Mouse (Mus musculus) limb, embryonic 12.5 days (tissue): ENCODE measurements at regions not wholly inside any gene's neighbourhood (a gene's known extent, or its start where the extent isn't known, plus 50 kb on each side); places are given as distances from the start of the nearest gene placed in this dataset.
"Not testable (repeated sequence)": the region's sequence is repeated elsewhere in the genome, so short reads cannot be mapped to it uniquely, and the experiment has no call there.

ENCODE experiments used
- ATAC-seq: fragments of 200-750 bp; cut with Nextera tagmentation; 2 replicates; pipeline ENCODE4 v1.8.0; 2017; ENCODE audit warnings: low read depth, moderate TSS enrichment; ENCODE audit not compliant: insufficient number of reproducible peaks, insufficient read depth, low FRiP score, low TSS enrichment
- H3K27ac ChIP-seq: fragments of 300-500 bp; sonication (generic); 2 replicates; pipeline ENCODE4 v1.5.1; 2016; ENCODE audit warnings: mild to moderate bottlenecking, moderate library complexity
- H3K27me3 ChIP-seq: fragments of 300-500 bp; sonication (generic); 2 replicates; pipeline ENCODE4 v1.6.1; 2016; ENCODE audit warnings: mild to moderate bottlenecking, moderate library complexity
- H3K36me3 ChIP-seq: fragments of 300-500 bp; sonication (generic); 2 replicates; pipeline ENCODE4 v1.6.1; 2016; ENCODE audit warnings: mild to moderate bottlenecking, moderate library complexity
- H3K4me1 ChIP-seq: fragments of 300-500 bp; sonication (generic); replicated peaks from 2 replicates; pipeline ENCODE4 v1.6.1; 2016
- H3K4me2 ChIP-seq: fragments of 300-500 bp; sonication (generic); 2 replicates; pipeline ENCODE4 v1.6.1; 2016; ENCODE audit warnings: mild to moderate bottlenecking, moderate library complexity
- H3K4me3 ChIP-seq: fragments of 300-500 bp; sonication (generic); replicated peaks from 2 replicates; pipeline ENCODE4 v1.5.1; 2016; ENCODE audit warnings: mild to moderate bottlenecking
- H3K9ac ChIP-seq: fragments of 300-500 bp; sonication (generic); replicated peaks from 2 replicates; pipeline ENCODE4 v1.6.1; 2016; ENCODE audit warnings: mild to moderate bottlenecking, moderate library complexity
- H3K9me3 ChIP-seq: fragments of 300-500 bp; sonication (generic); 2 replicates; pipeline ENCODE4 v1.6.1; 2016; ENCODE audit warnings: mild to moderate bottlenecking, moderate library complexity
- WGBS: fragments of 180-500 bp; shearing (Covaris S2); methylation state at CpG from one replicate; pipeline ENCODE4 v1.1.7; 2016; 5-methylcytosine and 5-hydroxymethylcytosine counted together

- no peak overlapping the region for H3K9ac ChIP-seq
- no peak overlapping the region for H3K4me3 ChIP-seq
- H3K4me2 ChIP-seq: no peak overlapping the region
- H3K27me3 ChIP-seq: no peaks in the 10 kb centered on the region
- no peaks in the 10 kb centered on the region for H3K9me3 ChIP-seq
- no peak for ATAC-seq
- no peak overlapping the region for H3K27ac ChIP-seq
- no peaks in the 10 kb centered on the region for H3K36me3 ChIP-seq
- H3K4me1 ChIP-seq: no peaks in the 10 kb centered on the region
- WGBS: 45% methylated on average over 2 of the region's 2 CpGs
These were observed 1078.6 kb upstream of the Sel1l start for GRCm38 (mm10) chr12:92927591-92927990.

- Histone ChIP-seq H3K27me3 (no peaks in the 10 kb centered on the region), H3K9ac (no peak overlapping the region), H3K9me3 (no peaks in the 10 kb centered on the region), H3K4me1 (no peaks in the 10 kb centered on the region), H3K4me3 (no peak overlapping the region), H3K27ac (no peak overlapping the region), H3K36me3 (no peaks in the 10 kb centered on the region), H3K4me2 (no peak overlapping the region)
- ATAC-seq: no peak
- WGBS: 25% methylated on average over 1 of the region's 1 CpGs
These were observed 1078.0 kb upstream of the Sel1l start for GRCm38 (mm10) chr12:92926942-92927341.

- 84% methylated on average over 3 of the region's 3 CpGs for WGBS
- H3K27ac ChIP-seq: no peak overlapping the region
- H3K4me1 ChIP-seq: no peaks in the 10 kb centered on the region
These were observed 1071.0 kb upstream of the Sel1l start for GRCm38 (mm10) chr12:92919920-92920319.

GRCm38 (mm10) chr12:92916267-92916666 lies 1067.3 kb upstream of the Sel1l start:
- no peak for ATAC-seq
- H3K9me3 ChIP-seq: no peaks in the 10 kb centered on the region
- no peaks in the 10 kb centered on the region for H3K36me3 ChIP-seq
- no peak overlapping the region for H3K9ac ChIP-seq
- no peak overlapping the region for H3K4me3 ChIP-seq
- no peaks in the 10 kb centered on the region for H3K27me3 ChIP-seq
- no peak overlapping the region for H3K27ac ChIP-seq
- H3K4me2 ChIP-seq: no peak overlapping the region
- WGBS: 82% methylated on average over 3 of the region's 3 CpGs
- no peaks in the 10 kb centered on the region for H3K4me1 ChIP-seq

More at GRCm38 (mm10) chr12:92919920-92920319, 1071.0 kb upstream of the Sel1l start:
- no peak for ATAC-seq
- no peak overlapping the region for H3K9ac ChIP-seq
- H3K36me3 ChIP-seq: no peaks in the 10 kb centered on the region
- no peak overlapping the region for H3K4me3 ChIP-seq
- no peaks in the 10 kb centered on the region for H3K9me3 ChIP-seq
- H3K4me2 ChIP-seq: no peak overlapping the region
- no peaks in the 10 kb centered on the region for H3K27me3 ChIP-seq

GRCm38 (mm10) chr12:92915776-92916175 lies 1066.8 kb upstream of the Sel1l start:
- Histone ChIP-seq H3K27ac (no peak overlapping the region), H3K36me3 (no peaks in the 10 kb centered on the region), H3K9me3 (no peaks in the 10 kb centered on the region), H3K9ac (no peak overlapping the region), H3K4me1 (no peaks in the 10 kb centered on the region), H3K4me3 (no peak overlapping the region), H3K27me3 (no peaks in the 10 kb centered on the region), H3K4me2 (no peak overlapping the region)
- ATAC-seq: no peak

GRCm38 (mm10) chr12:92915203-92915602 lies 1066.2 kb upstream of the Sel1l start:
- no peak for ATAC-seq
- Histone ChIP-seq H3K9ac (no peak overlapping the region), H3K4me1 (no peaks in the 10 kb centered on the region), H3K36me3 (no peaks in the 10 kb centered on the region), H3K9me3 (no peaks in the 10 kb centered on the region), H3K4me3 (no peak overlapping the region), H3K4me2 (no peak overlapping the region), H3K27me3 (no peaks in the 10 kb centered on the region), H3K27ac (no peak overlapping the region)
- WGBS: 86% methylated on average over 1 of the region's 1 CpGs

- no peak overlapping the region for H3K27ac ChIP-seq
- no peak for ATAC-seq
- H3K9me3 ChIP-seq: no peaks in the 10 kb centered on the region
- no peak overlapping the region for H3K4me2 ChIP-seq
- no peak overlapping the region for H3K4me3 ChIP-seq
- H3K36me3 ChIP-seq: no peaks in the 10 kb centered on the region
- H3K9ac ChIP-seq: no peak overlapping the region
- H3K4me1 ChIP-seq: no peaks in the 10 kb centered on the region
- WGBS: 82% methylated on average over 2 of the region's 2 CpGs
- no peaks in the 10 kb centered on the region for H3K27me3 ChIP-seq
These were observed 1055.4 kb upstream of the Sel1l start for GRCm38 (mm10) chr12:92904382-92904781.

GRCm38 (mm10) chr12:92892315-92892714 lies 1043.4 kb upstream of the Sel1l start:
- H3K9ac ChIP-seq: no peak overlapping the region
- H3K36me3 ChIP-seq: no peaks in the 10 kb centered on the region
- ATAC-seq: no peak
- H3K4me1 ChIP-seq: no peaks in the 10 kb centered on the region
- no peaks in the 10 kb centered on the region for H3K27me3 ChIP-seq
- H3K4me2 ChIP-seq: no peak overlapping the region
- 0 out of 2 replicates have a peak, but pooled peaks cover 5% of the 10 kb centered on the region for H3K9me3 ChIP-seq
- WGBS: 95% methylated on average over 7 of the region's 9 CpGs
- no peak overlapping the region for H3K4me3 ChIP-seq
- H3K27ac ChIP-seq: no peak overlapping the region

GRCm38 (mm10) chr12:92891663-92892062 lies 1042.7 kb upstream of the Sel1l start:
- not testable (repeated sequence) for H3K36me3 ChIP-seq
- no CpG with 5 or more reads among the region's 8 CpGs for WGBS

GRCm38 (mm10) chr12:92891126-92891525 lies 1042.2 kb upstream of the Sel1l start:
- not testable (repeated sequence) for ATAC-seq, H3K9ac ChIP-seq, H3K27me3 ChIP-seq, H3K9me3 ChIP-seq, H3K4me1 ChIP-seq, H3K4me2 ChIP-seq, H3K4me3 ChIP-seq, H3K27ac ChIP-seq, H3K36me3 ChIP-seq
- WGBS: over 99% methylated on average over 7 of the region's 9 CpGs

More at GRCm38 (mm10) chr12:92891663-92892062, 1042.7 kb upstream of the Sel1l start:
- not testable (repeated sequence) for H3K4me1 ChIP-seq, H3K9me3 ChIP-seq, H3K4me2 ChIP-seq, H3K4me3 ChIP-seq, H3K9ac ChIP-seq, H3K27me3 ChIP-seq, H3K27ac ChIP-seq, ATAC-seq

- Histone ChIP-seq H3K4me1 (no peaks in the 10 kb centered on the region), H3K9ac (no peak overlapping the region), H3K27me3 (no peaks in the 10 kb centered on the region), H3K36me3 (no peaks in the 10 kb centered on the region), H3K4me2 (no peak overlapping the region), H3K4me3 (no peak overlapping the region), H3K27ac (no peak overlapping the region), H3K9me3 (0 out of 2 replicates have a peak, but pooled peaks cover 5% of the 10 kb centered on the region)
- ATAC-seq: no peak
- 84% methylated on average over 3 of the region's 3 CpGs for WGBS
These were observed 1038.8 kb upstream of the Sel1l start for GRCm38 (mm10) chr12:92887747-92888146.

- not testable (repeated sequence) for ATAC-seq, H3K9me3 ChIP-seq, H3K4me2 ChIP-seq
These were observed 1037.6 kb upstream of the Sel1l start for GRCm38 (mm10) chr12:92886394-92887075.

More at GRCm38 (mm10) chr12:92886394-92887075, 1037.6 kb upstream of the Sel1l start:
- H3K27ac ChIP-seq, H3K36me3 ChIP-seq, H3K4me3 ChIP-seq, H3K9ac ChIP-seq, H3K4me1 ChIP-seq, H3K27me3 ChIP-seq: not testable (repeated sequence)
- 93% methylated on average over 20 of the region's 20 CpGs for WGBS
